Mouse (Mus musculus) neural tube, embryonic 11.5 days (tissue): ENCODE data around the gene Rsbn1l. TPM values are rescaled to one million over a fixed set of nuclear protein-coding genes. Genes with fewer than 3 reads are reported as not detected.
A peak's percentile ranks its signal among the peaks of the same experiment; 100 is the strongest.

Experiments
- ATAC-seq: fragments of 200-750 bp; cut with Nextera tagmentation; 2 replicates; pipeline ENCODE4 v1.8.0; 2017; ENCODE audit warnings: moderate number of reproducible peaks, mild to moderate bottlenecking, moderate TSS enrichment, moderate library complexity; ENCODE audit not compliant: insufficient read depth, low FRiP score, low TSS enrichment
- DNase-seq: peaks from one replicate; pipeline ENCODE4 v3.0.0-alpha.2; 2015; ENCODE audit warnings: low spot score
- H3K27ac ChIP-seq: fragments of 300-500 bp; sonication (generic); 2 replicates; pipeline ENCODE4 v1.5.1; 2014; ENCODE audit warnings: low read depth, mild to moderate bottlenecking, low read length
- H3K27me3 ChIP-seq: fragments of 300-500 bp; sonication (generic); 2 replicates; pipeline ENCODE4 v1.6.1; 2014; ENCODE audit warnings: mild to moderate bottlenecking, low read length, mixed read lengths; ENCODE audit not compliant: control insufficient read depth, insufficient read depth
- H3K36me3 ChIP-seq: fragments of 300-500 bp; sonication (generic); 2 replicates; pipeline ENCODE4 v1.6.1; 2014; ENCODE audit warnings: mild to moderate bottlenecking, low read length, moderate library complexity, mixed read lengths; ENCODE audit not compliant: control insufficient read depth, insufficient read depth
- H3K4me1 ChIP-seq: fragments of 300-500 bp; sonication (generic); 2 replicates; pipeline ENCODE4 v1.6.1; 2014; ENCODE audit warnings: low read length, mixed read lengths; ENCODE audit not compliant: control insufficient read depth, insufficient read depth
- H3K4me2 ChIP-seq: fragments of 300-500 bp; sonication (generic); 2 replicates; pipeline ENCODE4 v1.6.1; 2014; ENCODE audit warnings: low read depth, mild to moderate bottlenecking, moderate library complexity
- H3K4me3 ChIP-seq: fragments of 300-500 bp; sonication (generic); 2 replicates; pipeline ENCODE4 v1.5.1; 2014; ENCODE audit warnings: low read depth, low read length
- H3K9ac ChIP-seq: fragments of 300-500 bp; sonication (generic); 2 replicates; pipeline ENCODE4 v1.6.1; 2014; ENCODE audit warnings: mild to moderate bottlenecking, low read length
- H3K9me3 ChIP-seq: fragments of 300-500 bp; sonication (generic); 2 replicates; pipeline ENCODE4 v1.6.1; 2016; ENCODE audit warnings: low read length; ENCODE audit not compliant: control insufficient read depth
- WGBS: fragments of 180-500 bp; shearing (Covaris S2); extraction: QIAGEN DNeasy Blood & Tissue Kit; methylation state at CpG from one replicate; pipeline ENCODE4 v1.1.7; 2014; 5-methylcytosine and 5-hydroxymethylcytosine counted together
- polyA plus RNA-seq: library from polyadenylated mRNA; unstranded; fragments of >200 nt; fragmentation: Nextera tagmentation; extraction: Ambion mirVana; gene quantifications from 2 replicates; pipeline ENCODE4 v1.2.1, GENCODE M21; 2014

The Rsbn1l gene
- polyA plus RNA-seq, 1 experiment from 2014 or later = 5.6 TPM

DNA sequence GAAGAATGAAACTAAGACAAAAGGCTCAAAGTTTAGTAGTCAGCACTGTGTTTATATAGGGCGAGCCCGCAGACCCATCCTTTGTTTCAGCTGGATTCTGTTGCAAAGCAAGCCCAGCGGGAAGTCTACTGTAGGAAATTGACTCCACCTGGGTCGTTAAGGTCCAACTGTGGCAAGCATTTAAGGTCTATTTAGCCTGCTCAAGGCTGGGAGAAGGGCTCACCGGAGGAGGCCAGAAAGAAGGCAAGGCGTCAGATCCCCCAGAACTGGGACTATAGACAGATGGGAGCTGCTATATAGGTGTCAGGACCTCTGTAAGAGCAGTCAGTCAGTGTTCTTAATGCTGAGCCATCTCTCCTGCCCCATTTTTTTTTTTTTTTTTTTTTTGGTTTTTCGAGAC is 17.8 kb upstream of the Rsbn1l start:
- Histone ChIP-seq H3K27me3 (no peaks in the 10 kb centered on the region), H3K9me3 (no peaks in the 10 kb centered on the region), H3K4me3 (no peak overlapping the region), H3K4me1 (no peaks in the 10 kb centered on the region), H3K9ac (no peak overlapping the region), H3K4me2 (no peak overlapping the region), H3K27ac (no peak overlapping the region), H3K36me3 (no peaks in the 10 kb centered on the region)
- DNase-seq = no peak
- no peak for ATAC-seq
- WGBS = 7% methylated on average over 6 of the region's 7 CpGs

DNA sequence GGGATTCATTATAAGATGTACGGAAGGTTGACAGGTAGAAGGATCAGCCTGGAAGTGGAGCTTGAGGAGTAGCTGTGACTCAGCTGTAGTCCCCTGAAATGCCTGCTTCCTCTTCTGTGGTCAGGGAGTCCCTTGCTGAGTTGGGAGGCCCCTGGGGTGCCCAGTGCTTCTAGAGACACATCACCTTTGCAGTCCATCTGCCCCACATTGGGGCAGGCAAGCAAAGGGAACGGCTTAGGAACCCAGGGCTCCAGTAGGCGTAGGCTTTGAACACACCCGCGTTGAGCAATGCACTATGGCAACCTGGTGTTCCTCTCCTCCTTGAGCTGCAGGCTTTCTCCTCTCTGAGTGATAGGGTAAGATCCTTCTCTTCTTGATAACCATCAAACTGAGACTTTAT is 16.9 kb upstream of the Rsbn1l start:
- Histone ChIP-seq H3K9ac (no peak overlapping the region), H3K4me2 (no peak overlapping the region), H3K4me1 (no peaks in the 10 kb centered on the region), H3K27ac (no peak overlapping the region), H3K9me3 (no peaks in the 10 kb centered on the region), H3K36me3 (no peaks in the 10 kb centered on the region), H3K27me3 (no peaks in the 10 kb centered on the region), H3K4me3 (no peak overlapping the region)
- ATAC-seq = no peak
- no peak for DNase-seq
- WGBS = 52% methylated on average over 5 of the region's 5 CpGs

DNA sequence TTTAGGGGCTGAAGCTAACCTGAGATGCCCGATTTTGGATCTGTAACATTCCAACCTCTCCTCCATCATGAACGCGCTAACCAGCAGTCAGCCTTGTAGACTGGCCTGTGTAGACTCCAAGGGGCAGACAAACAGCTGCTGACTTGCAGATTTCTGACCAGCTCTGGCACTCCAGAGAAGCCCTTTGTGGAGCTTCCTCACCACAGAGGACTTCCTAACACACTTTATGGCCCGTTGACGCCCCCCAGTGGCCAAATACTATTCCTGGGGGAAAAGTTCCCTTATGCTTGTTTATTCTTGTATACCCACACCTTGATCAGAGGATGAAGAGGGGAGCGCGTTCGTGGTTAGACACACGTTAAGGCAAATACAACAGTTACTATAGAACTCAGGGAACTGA is 12.8 kb upstream of the Rsbn1l start:
- H3K27me3 ChIP-seq = no peaks in the 10 kb centered on the region
- H3K4me1 ChIP-seq = no peaks in the 10 kb centered on the region
- no peak overlapping the region for H3K4me3 ChIP-seq
- H3K27ac ChIP-seq = no peak overlapping the region
- H3K4me2 ChIP-seq = no peak overlapping the region
- H3K36me3 ChIP-seq = no peaks in the 10 kb centered on the region
- ATAC-seq (no peak), DNase-seq (peak; percentile 42)
- H3K9me3 ChIP-seq = no peaks in the 10 kb centered on the region
- no peak overlapping the region for H3K9ac ChIP-seq
- 55% methylated on average over 9 of the region's 9 CpGs for WGBS

DNA sequence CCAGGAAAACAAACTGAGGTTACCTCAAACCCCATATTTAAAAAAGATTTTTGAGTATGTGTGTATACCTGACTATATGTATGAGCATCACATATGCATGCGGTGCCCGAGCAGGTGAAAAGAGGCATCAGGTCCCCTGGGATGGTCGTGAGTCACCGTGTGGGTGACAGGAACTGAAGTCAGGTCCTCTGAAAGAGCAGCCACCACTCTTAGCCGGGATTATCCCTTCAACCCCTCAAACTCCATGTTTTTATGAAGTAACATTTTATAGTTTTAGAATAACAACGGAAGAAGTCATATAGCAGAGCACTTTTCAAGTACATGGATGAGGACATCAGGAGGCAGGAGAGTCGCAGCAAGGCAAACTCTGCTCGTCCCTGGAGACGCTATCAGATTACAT is 12.3 kb upstream of the Rsbn1l start:
- DNase-seq (no peak), ATAC-seq (no peak)
- Histone ChIP-seq H3K36me3 (no peaks in the 10 kb centered on the region), H3K9me3 (no peaks in the 10 kb centered on the region), H3K4me3 (no peak overlapping the region), H3K4me1 (no peaks in the 10 kb centered on the region), H3K27ac (no peak overlapping the region), H3K27me3 (no peaks in the 10 kb centered on the region), H3K9ac (no peak overlapping the region), H3K4me2 (no peak overlapping the region)
- 79% methylated on average over 9 of the region's 9 CpGs for WGBS

DNA sequence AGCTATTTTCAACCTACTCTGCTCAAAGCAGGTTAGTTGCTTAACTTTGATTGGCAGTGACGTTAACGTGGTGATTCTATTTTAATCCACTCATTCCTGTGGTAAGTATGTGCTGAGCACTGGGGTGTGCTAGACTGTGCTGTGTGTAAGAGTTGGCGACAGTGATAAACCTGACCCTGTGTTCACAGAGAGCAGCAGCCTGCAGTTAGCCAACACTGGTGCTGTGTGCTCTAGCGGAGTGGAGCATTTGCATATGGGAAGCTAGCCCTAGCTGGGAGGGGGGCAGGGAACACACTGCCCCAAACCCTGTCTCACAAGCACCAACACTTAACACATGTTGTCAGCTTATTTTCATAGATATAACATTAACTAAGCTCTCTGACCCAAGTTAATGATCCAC is 11.7 kb upstream of the Rsbn1l start:
- Histone ChIP-seq H3K27ac (no peak overlapping the region), H3K9me3 (no peaks in the 10 kb centered on the region), H3K27me3 (no peaks in the 10 kb centered on the region), H3K4me1 (no peaks in the 10 kb centered on the region), H3K36me3 (no peaks in the 10 kb centered on the region), H3K9ac (no peak overlapping the region), H3K4me3 (no peak overlapping the region), H3K4me2 (no peak overlapping the region)
- WGBS = 65% methylated on average over 4 of the region's 4 CpGs
- no peak for ATAC-seq
- DNase-seq = no peak

DNA sequence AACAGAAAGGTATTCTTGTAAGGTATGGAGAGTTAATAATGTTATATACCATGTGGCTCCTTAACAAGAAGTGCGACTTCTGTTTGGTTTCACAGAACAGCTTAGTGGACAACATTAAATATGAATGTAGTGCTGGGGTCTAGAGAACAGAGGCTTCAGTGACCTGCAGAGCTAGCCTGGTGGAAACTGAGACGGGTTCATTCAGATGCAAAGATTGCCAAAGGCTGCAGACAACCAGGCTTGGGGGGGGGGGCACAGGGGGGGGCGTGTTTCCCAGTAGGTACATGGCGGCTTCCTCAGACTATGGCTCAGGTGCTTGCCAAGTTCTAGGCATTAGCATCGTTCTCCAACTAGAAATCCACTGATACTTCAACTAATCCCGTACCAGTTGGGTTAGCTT is 8.2 kb upstream of the Rsbn1l start:
- no peaks in the 10 kb centered on the region for H3K4me1 ChIP-seq
- H3K27me3 ChIP-seq = no peaks in the 10 kb centered on the region
- H3K4me3 ChIP-seq = no peak overlapping the region
- no peaks in the 10 kb centered on the region for H3K9me3 ChIP-seq
- 85% methylated on average over 6 of the region's 6 CpGs for WGBS
- H3K9ac ChIP-seq = no peak overlapping the region
- no peak overlapping the region for H3K27ac ChIP-seq
- no peak overlapping the region for H3K4me2 ChIP-seq
- no peak for ATAC-seq
- DNase-seq = no peak
- no peaks in the 10 kb centered on the region for H3K36me3 ChIP-seq

DNA sequence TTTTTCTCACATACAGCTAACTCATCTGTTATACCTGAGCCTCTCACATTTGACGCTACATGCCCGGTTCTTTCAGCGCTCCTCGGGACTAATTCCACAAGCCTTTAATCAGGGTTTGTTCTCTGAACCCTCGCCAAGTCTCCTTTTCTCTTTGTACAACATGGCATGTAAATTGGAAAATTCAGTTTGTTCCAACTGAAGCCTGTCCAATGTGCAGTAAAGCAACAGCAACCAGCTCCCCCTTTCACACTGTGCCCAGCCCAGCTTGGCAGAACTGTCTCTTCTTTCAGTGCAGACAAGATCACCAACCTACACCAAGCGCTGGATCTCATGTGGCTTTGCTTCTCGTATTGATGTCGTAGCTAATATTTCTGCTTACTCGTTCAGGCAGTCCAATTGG is 7.1 kb upstream of the Rsbn1l start:
- no peaks in the 10 kb centered on the region for H3K9me3 ChIP-seq
- H3K27me3 ChIP-seq = no peaks in the 10 kb centered on the region
- DNase-seq (no peak), ATAC-seq (no peak)
- no peak overlapping the region for H3K4me2 ChIP-seq
- H3K9ac ChIP-seq = no peak overlapping the region
- H3K27ac ChIP-seq = no peak overlapping the region
- 94% methylated on average over 9 of the region's 9 CpGs for WGBS
- no peaks in the 10 kb centered on the region for H3K36me3 ChIP-seq
- H3K4me3 ChIP-seq = no peak overlapping the region
- H3K4me1 ChIP-seq = no peaks in the 10 kb centered on the region

DNA sequence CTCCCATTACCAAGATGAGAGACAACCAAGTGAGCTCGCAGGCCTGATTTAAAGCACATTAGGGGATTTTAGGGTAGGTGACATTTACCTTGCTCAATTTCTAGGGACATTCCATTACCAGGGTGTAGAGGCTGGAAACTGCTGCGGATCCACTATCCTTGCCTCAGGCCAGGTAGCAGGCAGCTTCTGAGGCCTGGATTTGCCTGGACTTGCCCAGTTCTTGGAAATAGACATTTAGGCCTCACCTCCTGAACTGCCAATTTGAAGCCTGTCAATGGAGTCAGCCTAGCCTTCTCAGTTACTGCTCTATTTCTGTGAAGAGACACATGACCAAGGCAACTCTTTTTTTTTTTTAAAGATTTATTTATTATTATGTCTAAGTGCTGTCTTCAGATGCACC is 4.7 kb upstream of the Rsbn1l start:
- ATAC-seq (no peak), DNase-seq (no peak)
- no peak overlapping the region for H3K27ac ChIP-seq
- H3K9ac ChIP-seq = no peak overlapping the region
- H3K4me3 ChIP-seq = no peak overlapping the region
- no peak overlapping the region for H3K4me2 ChIP-seq
- WGBS = 97% methylated on average over 2 of the region's 2 CpGs
- H3K36me3 ChIP-seq = no peaks in the 10 kb centered on the region
- no peaks in the 10 kb centered on the region for H3K4me1 ChIP-seq
- H3K9me3 ChIP-seq = no peaks in the 10 kb centered on the region
- H3K27me3 ChIP-seq = no peaks in the 10 kb centered on the region

DNA sequence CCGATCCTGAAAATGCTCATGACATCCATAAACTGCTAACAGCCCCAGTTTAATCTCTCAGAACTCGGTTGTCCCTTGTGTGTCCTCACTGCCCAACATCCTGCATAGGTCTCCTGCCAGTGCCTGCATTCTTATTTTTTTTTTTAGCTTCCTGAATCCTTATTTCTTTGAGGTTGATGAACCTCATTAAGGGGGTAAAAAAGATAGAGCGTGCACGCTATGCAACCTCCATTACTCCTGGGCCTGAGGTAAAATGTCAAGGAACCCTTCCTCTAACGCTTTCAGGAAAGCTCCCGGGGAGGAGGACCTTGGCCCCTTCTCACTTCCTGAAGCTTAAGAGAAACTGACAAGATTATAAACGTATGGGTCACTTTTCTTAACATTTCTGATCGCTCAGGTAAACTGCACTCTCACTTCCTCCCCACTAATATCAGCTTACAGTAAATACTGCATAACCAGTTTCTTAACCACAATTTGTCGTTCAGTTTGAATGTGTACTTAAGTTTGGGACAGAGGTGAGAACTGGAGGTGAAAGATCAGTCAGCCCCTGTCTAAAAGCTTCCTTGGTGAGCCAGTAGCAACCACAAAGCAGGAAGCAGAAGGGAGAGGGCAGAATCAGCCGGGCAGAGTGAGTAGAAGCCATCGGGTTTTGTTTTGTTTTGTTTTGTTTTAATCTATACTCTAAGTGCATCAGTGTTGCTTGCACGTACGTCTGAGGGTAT is 923 bp downstream of the Rsbn1l start:
- WGBS = 75% methylated on average over 13 of the region's 13 CpGs
- Histone ChIP-seq H3K4me2 (no peak overlapping the region), H3K36me3 (no peaks in the 10 kb centered on the region), H3K4me1 (no peaks in the 10 kb centered on the region), H3K27me3 (no peaks in the 10 kb centered on the region), H3K4me3 (no peak overlapping the region), H3K9me3 (no peaks in the 10 kb centered on the region), H3K27ac (no peak overlapping the region), H3K9ac (no peak overlapping the region)
- DNase-seq (no peak), ATAC-seq (no peak)
